ENCODE assay signal across 12 mouse cellular contexts in the genomic region with DNA sequence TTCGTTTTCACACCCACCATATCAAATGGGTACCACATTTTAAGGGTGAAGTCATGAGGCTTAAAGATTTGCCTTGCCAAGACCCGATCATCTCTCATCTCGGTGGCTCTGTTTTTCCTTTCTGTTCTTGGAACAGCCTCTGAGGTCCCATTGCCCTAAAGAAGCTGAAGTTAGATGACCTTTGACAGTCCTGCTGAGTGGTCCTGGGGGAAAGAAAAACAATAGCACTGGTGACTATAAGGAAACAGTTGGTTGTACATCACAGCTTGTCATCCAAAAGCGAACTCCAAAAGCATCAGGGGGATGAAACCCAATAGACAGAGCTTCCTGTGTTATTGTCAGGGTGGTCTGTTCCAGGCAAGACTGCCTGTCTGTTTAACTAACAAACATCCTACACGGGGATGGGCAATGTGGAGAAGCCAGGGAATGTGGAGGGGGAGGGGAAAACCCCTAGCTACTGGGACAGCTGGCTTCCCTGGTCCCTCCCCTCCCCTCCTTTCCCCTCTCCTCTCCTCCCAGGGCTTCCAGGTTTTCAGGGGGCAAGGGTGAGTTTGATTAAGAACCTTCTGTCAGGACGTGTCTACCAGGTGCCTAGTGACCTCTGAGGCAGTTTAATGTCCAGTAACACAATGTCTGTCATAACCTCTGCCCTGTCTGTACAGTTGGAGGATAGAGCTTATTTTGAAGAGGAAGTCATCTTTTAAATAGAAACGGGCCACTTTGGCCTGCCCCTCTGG. TPM values are rescaled to one million over a fixed set of nuclear protein-coding genes. Genes with fewer than 3 reads are reported as not detected.
DNase-seq lines count a peak whose midpoint lies in the region; ATAC-seq and TF ChIP-seq lines count a peak whose summit lies in the region.
"Had no signal": no experiment of that assay in that cellular context is flagged by ENCODE, and none has a peak within 500 bp of the region (broad histone marks: within the 10 kb centered on the region; RNA-seq: fewer than 3 reads in every experiment).

No protein-coding gene starts in this region.

- H3K9me3 ChIP-seq in intestine, embryonic 16.5 days (ENCODE audit: control insufficient read depth, low read length), result no peaks in the 10 kb centered on the region
- H3K9me3 ChIP-seq in liver, embryonic 13.5 days (replicated peaks), result no peaks in the 10 kb centered on the region
- H3K9me3 ChIP-seq in midbrain, embryonic 11.5 days (ENCODE audit: control insufficient read depth, low read length), result no peaks in the 10 kb centered on the region

- peak overlapping the region; percentile 19 for H3K27ac ChIP-seq in intestine, embryonic 16.5 days (ENCODE audit: low read length)
- no peak overlapping the region for H3K27ac ChIP-seq in liver, embryonic 13.5 days
- H3K27ac ChIP-seq in midbrain, embryonic 11.5 days (ENCODE audit: low read depth, low read length), result no peak overlapping the region
- no peak overlapping the region for H3K27ac ChIP-seq in gastrocnemius, adult 2 months

- peak; percentile 74 for ATAC-seq in intestine, embryonic 16.5 days
- peak; percentile 45 for ATAC-seq in liver, embryonic 13.5 days (ENCODE audit: low read depth)
- no peak for ATAC-seq in midbrain, embryonic 11.5 days (ENCODE audit: low FRiP score)
- ATAC-seq: inflammation-experienced regulatory T-cells, adult 6 months had no signal

- no peaks in the 10 kb centered on the region for H3K4me1 ChIP-seq in intestine, embryonic 16.5 days (ENCODE audit: control insufficient read depth, insufficient read depth, low read length)
- H3K4me1 ChIP-seq in liver, embryonic 13.5 days (replicated peaks), result no peaks in the 10 kb centered on the region
- H3K4me1 ChIP-seq in midbrain, embryonic 11.5 days (ENCODE audit: control insufficient read depth, insufficient read depth, low read length), result peaks cover 11% of the 10 kb centered on the region; the same call in 1 of the 2 replicates

- WGBS in intestine, embryonic 16.5 days, result 32% methylated on average over 7 of the region's 7 CpGs
- WGBS in liver, embryonic 13.5 days (ENCODE audit: insufficient replicate concordance), result 25% methylated on average over 7 of the region's 7 CpGs
- WGBS in midbrain, embryonic 11.5 days, result 59% methylated on average over 7 of the region's 7 CpGs

- no peak overlapping the region for H3K4me3 ChIP-seq in intestine, embryonic 16.5 days (ENCODE audit: low read length)
- no peak overlapping the region for H3K4me3 ChIP-seq in liver, embryonic 13.5 days (replicated peaks)
- no peak overlapping the region for H3K4me3 ChIP-seq in midbrain, embryonic 11.5 days (ENCODE audit: low read depth, low read length)
- H3K4me3 ChIP-seq in gastrocnemius, adult 2 months, result no peak overlapping the region

- no peak overlapping the region for H3K4me2 ChIP-seq in intestine, embryonic 16.5 days (ENCODE audit: low read depth, low read length)
- H3K4me2 ChIP-seq in liver, embryonic 13.5 days, result no peak overlapping the region
- H3K4me2 ChIP-seq in midbrain, embryonic 11.5 days, result no peak overlapping the region

- intact Hi-C loops in gastrocnemius, adult 2 months (cut with DNase I), result no loop called here
- intact Hi-C loops in gastrocnemius, postnatal 14 days (cut with DNase I; ENCODE audit: low total_unique reads), result no loop called here

- TF ChIP-seq CTCF in gastrocnemius, adult 2 months (IDR thresholded peaks at IDR 0.05), result no peak

- peak; percentile 11 for DNase-seq in retina, embryonic 14.5 days (ENCODE audit: low spot score)
- no peak for DNase-seq in retina, postnatal 1 day
- no peak for DNase-seq in liver, embryonic 13.5 days
- DNase-seq in layer of hippocampus, adult 8-10 months (ENCODE audit: low spot score in 2 of 2), result no peak
- DNase-seq in midbrain, embryonic 11.5 days (ENCODE audit: low spot score, missing footprints), result no peak
- no peak for DNase-seq in gastrocnemius, adult 2 months
- DNase-seq in gastrocnemius, postnatal 14 days, result no peak
- DNase-seq: thymus, postnatal 14 days had no signal

- no peaks in the 10 kb centered on the region for H3K27me3 ChIP-seq in intestine, embryonic 16.5 days (replicated peaks; ENCODE audit: control insufficient read depth, insufficient read depth, low read length)
- H3K27me3 ChIP-seq in liver, embryonic 13.5 days, result no peaks in the 10 kb centered on the region
- H3K27me3 ChIP-seq in midbrain, embryonic 11.5 days (ENCODE audit: control insufficient read depth, insufficient read depth, low read length), result no peaks in the 10 kb centered on the region

- no peak overlapping the region for H3K9ac ChIP-seq in intestine, embryonic 16.5 days (ENCODE audit: low read depth, low read length)
- H3K9ac ChIP-seq in liver, embryonic 13.5 days, result no peak overlapping the region
- H3K9ac ChIP-seq in midbrain, embryonic 11.5 days (ENCODE audit: low read length), result no peak overlapping the region

- no peaks in the 10 kb centered on the region for H3K36me3 ChIP-seq in intestine, embryonic 16.5 days (ENCODE audit: control insufficient read depth, insufficient read depth, low read length)
- H3K36me3 ChIP-seq in liver, embryonic 13.5 days, result no peaks in the 10 kb centered on the region
- no peaks in the 10 kb centered on the region for H3K36me3 ChIP-seq in midbrain, embryonic 11.5 days (ENCODE audit: control insufficient read depth, insufficient read depth, low read length)

RNA-seq across cellular contexts. Expression of a gene that starts 27.5 kb away (rescaled TPM):
- 61.8 and 62.0 TPM in 2 replicates for polyA plus RNA-seq in intestine, embryonic 16.5 days (2015; fragmentation: Nextera tagmentation; extraction: Ambion mirVana)
- polyA plus RNA-seq in liver, embryonic 13.5 days (2015; fragmentation: Nextera tagmentation; extraction: Ambion mirVana), result 2.0 and 2.4 TPM in 2 replicates
- 1 to 10 TPM in 1 of 4 experiments, under 1 TPM in 3; 0.13 to 1.4 (median 0.59) TPM for total RNA-seq in layer of hippocampus, adult 8-10 months (2022)
- polyA plus RNA-seq in midbrain, embryonic 11.5 days (2014; fragmentation: Nextera tagmentation; extraction: Ambion mirVana), result 29.8 and 29.9 TPM in 2 replicates
- total RNA-seq in gastrocnemius, adult 2 months (2021), result 1 to 10 TPM; 2.5 to 5.6 TPM
- total RNA-seq in gastrocnemius, postnatal 14 days (2021), result 10 to 100 TPM; 61.0 to 74.0 TPM
- total RNA-seq: MEL had no signal
- polyA plus RNA-seq: inflammation-experienced regulatory T-cells, adult 6 months had no signal

RNA-seq across cellular contexts. Expression of a gene that starts 33.5 kb away (rescaled TPM):
- 3.4 and 4.0 TPM in 2 replicates for polyA plus RNA-seq in intestine, embryonic 16.5 days (2015; fragmentation: Nextera tagmentation; extraction: Ambion mirVana)
- polyA plus RNA-seq in liver, embryonic 13.5 days (2015; fragmentation: Nextera tagmentation; extraction: Ambion mirVana), result 0.10 and 0.12 TPM in 2 replicates
- 10 to 100 TPM; 15.3 to 19.1 (median 16.6) TPM for total RNA-seq in layer of hippocampus, adult 8-10 months (2022)
- 1.2 and 1.3 TPM in 2 replicates for polyA plus RNA-seq in midbrain, embryonic 11.5 days (2014; fragmentation: Nextera tagmentation; extraction: Ambion mirVana)
- total RNA-seq in gastrocnemius, adult 2 months (2021), result 1 to 10 TPM in 1 of 2 experiments, under 1 TPM in 1; 0.56 to 1.1 TPM
- total RNA-seq in gastrocnemius, postnatal 14 days (2021), result 1 to 10 TPM; 3.9 to 7.3 TPM
- total RNA-seq: megakaryocyte, adult 5-6 weeks; MEL had no signal
- polyA plus RNA-seq: inflammation-experienced regulatory T-cells, adult 6 months had no signal

Comparison
In these comparisons a context has a peak if more than half of its experiments do, and no peak if none do; other contexts are left out.
1. RNA of a gene that starts 27.5 kb away (total RNA-seq): 61.0 to 74.0 TPM in gastrocnemius, postnatal 14 days; 2.5 to 5.6 TPM in gastrocnemius, adult 2 months and 0.13 to 1.4 TPM in layer of hippocampus, adult 8-10 months; every median in the first group is over 4 times any median in the second.